Mouse (Mus musculus): ENCODE measurements at regions not wholly inside any gene's neighbourhood (a gene's known extent, or its start where the extent isn't known, plus 50 kb on each side); places are given as distances from the start of the nearest gene placed in this dataset.

DNA sequence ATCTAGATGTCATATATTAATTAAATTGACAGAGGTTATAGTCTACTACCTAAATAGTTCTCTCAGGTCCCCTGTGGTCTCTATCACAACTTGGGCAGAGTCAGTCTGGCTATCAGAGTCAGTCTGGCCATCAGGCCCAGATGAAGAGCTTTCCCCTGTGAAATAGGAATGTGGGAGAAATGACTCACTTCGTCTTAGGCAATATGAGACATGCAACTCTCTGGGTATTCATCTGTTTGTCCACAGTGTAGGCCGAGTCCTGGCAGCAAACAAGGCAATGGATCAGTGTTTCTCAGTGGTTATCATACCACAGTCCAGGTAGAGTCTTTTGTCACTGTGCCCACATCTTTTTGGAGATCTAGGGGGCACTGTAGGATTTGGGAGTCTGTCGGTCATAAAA lies 156.0 kb downstream of the Gm10260 start:
- TF ChIP-seq CTCF (IDR thresholded peaks at IDR 0.05; ENCODE audit: control insufficient read depth, insufficient read depth, insufficient read length), result no peak
- peak; percentile 87 for TF ChIP-seq CEBPB (IDR thresholded peaks at IDR 0.05; ENCODE audit: low read depth)
- peak; percentile 7 for TF ChIP-seq MYOD1 (IDR thresholded peaks at IDR 0.05; ENCODE audit: control insufficient read depth, insufficient read length, low read depth)
- TF ChIP-seq USF1 (IDR thresholded peaks at IDR 0.05; ENCODE audit: low read depth), result no peak
- no peak for TF ChIP-seq MYOG (IDR thresholded peaks at IDR 0.05; ENCODE audit: control insufficient read depth, extremely low read depth, insufficient read length)
- TF ChIP-seq MAX (IDR thresholded peaks at IDR 0.05), result no peak
- no peak for TF ChIP-seq FOSL1 (IDR thresholded peaks at IDR 0.05; ENCODE audit: insufficient read depth, low read length, poor library complexity, severe bottlenecking)

All from C2C12 (cell line).